In genomic region chr4:133049071-133049920, GRCm38 (mm10) we compare ENCODE assay signal across 9 mouse cellular contexts. TPM values are rescaled to one million over a fixed set of nuclear protein-coding genes. Genes with fewer than 3 reads are reported as not detected.
DNase-seq lines count a peak whose midpoint lies in the region; ATAC-seq lines count a peak whose summit lies in the region.
"Had no signal": no experiment of that assay in that cellular context is flagged by ENCODE, and none has a peak within 500 bp of the region (broad histone marks: within the 10 kb centered on the region; RNA-seq: fewer than 3 reads in every experiment).

No protein-coding gene starts in this region.

- no peak overlapping the region for H3K9ac ChIP-seq in kidney, embryonic 15.5 days
- H3K9ac ChIP-seq in forebrain, embryonic 15.5 days (replicated peaks), result no peak overlapping the region
- peak overlapping the region; percentile 35; the same call in 1 of the 2 replicates for H3K9ac ChIP-seq in limb, embryonic 12.5 days (replicated peaks)

- WGBS in kidney, embryonic 15.5 days, result 44% methylated on average over 19 of the region's 19 CpGs
- WGBS in forebrain, embryonic 15.5 days, result 54% methylated on average over 19 of the region's 19 CpGs
- WGBS in limb, embryonic 12.5 days, result 57% methylated on average over 19 of the region's 19 CpGs

- no peak overlapping the region; the same call in 1 of the 2 replicates for H3K4me2 ChIP-seq in kidney, embryonic 15.5 days
- no peak overlapping the region for H3K4me2 ChIP-seq in forebrain, embryonic 15.5 days (replicated peaks)
- H3K4me2 ChIP-seq in limb, embryonic 12.5 days, result no peak overlapping the region; the same call in 1 of the 2 replicates

- no peak overlapping the region for H3K4me3 ChIP-seq in kidney, embryonic 15.5 days (replicated peaks)
- no peak overlapping the region for H3K4me3 ChIP-seq in forebrain, embryonic 15.5 days
- H3K4me3 ChIP-seq in limb, embryonic 12.5 days (replicated peaks), result no peak overlapping the region

- no peaks in the 10 kb centered on the region for H3K36me3 ChIP-seq in kidney, embryonic 15.5 days
- no peaks in the 10 kb centered on the region for H3K36me3 ChIP-seq in forebrain, embryonic 15.5 days
- H3K36me3 ChIP-seq in limb, embryonic 12.5 days, result 0 out of 2 replicates have a peak, but pooled peaks cover 11% of the 10 kb centered on the region

- no peaks in the 10 kb centered on the region for H3K9me3 ChIP-seq in kidney, embryonic 15.5 days (replicated peaks)
- H3K9me3 ChIP-seq in forebrain, embryonic 15.5 days, result no peaks in the 10 kb centered on the region
- H3K9me3 ChIP-seq in limb, embryonic 12.5 days, result no peaks in the 10 kb centered on the region
- H3K9me3 ChIP-seq: G1E had no signal

- peak overlapping the region; percentile 69 for H3K27ac ChIP-seq in kidney, embryonic 15.5 days
- H3K27ac ChIP-seq in forebrain, embryonic 15.5 days (replicated peaks), result peak overlapping the region; percentile 80
- peak overlapping the region; percentile 59 for H3K27ac ChIP-seq in limb, embryonic 12.5 days

- no peak for DNase-seq in kidney, adult 8-10 months
- peak; percentile 71 for DNase-seq in cerebellum, adult 11-12 months
- DNase-seq in ovary, adult 18-20 months (ENCODE audit: low spot score), result no peak
- DNase-seq in left cerebral cortex, adult 9 months (ENCODE audit: low spot score in 2 of 2), result no peak

- ATAC-seq in kidney, embryonic 15.5 days (replicated peaks; ENCODE audit: low FRiP score), result no peak
- ATAC-seq in forebrain, embryonic 15.5 days (replicated peaks), result 0 out of 2 replicates have a peak, but pooled peaks have one; percentile 9
- ATAC-seq in limb, embryonic 12.5 days (ENCODE audit: insufficient number of reproducible peaks, insufficient read depth, low FRiP score, low TSS enrichment, low read depth), result no peak
- no peak for ATAC-seq in monocyte, adult 5-6 weeks (replicated peaks; ENCODE audit: insufficient number of reproducible peaks, low FRiP score, low TSS enrichment, poor library complexity, severe bottlenecking)

- peaks cover 100% of the 10 kb centered on the region for H3K4me1 ChIP-seq in kidney, embryonic 15.5 days
- peaks cover 81% of the 10 kb centered on the region for H3K4me1 ChIP-seq in forebrain, embryonic 15.5 days
- peaks cover 100% of the 10 kb centered on the region for H3K4me1 ChIP-seq in limb, embryonic 12.5 days (replicated peaks)

- no peaks in the 10 kb centered on the region for H3K27me3 ChIP-seq in kidney, embryonic 15.5 days
- H3K27me3 ChIP-seq in forebrain, embryonic 15.5 days, result no peaks in the 10 kb centered on the region
- H3K27me3 ChIP-seq in limb, embryonic 12.5 days, result no peaks in the 10 kb centered on the region

RNA-seq across cellular contexts. Expression of gene Ahdc1, which starts 38.2 kb away (rescaled TPM):
- 7.4 and 10.1 TPM in 2 replicates for polyA plus RNA-seq in kidney, embryonic 15.5 days (2015; fragmentation: Nextera tagmentation; extraction: Ambion mirVana)
- 14.2 and 17.0 TPM in 2 replicates for polyA plus RNA-seq in forebrain, embryonic 15.5 days (2015; fragmentation: Nextera tagmentation; extraction: Ambion mirVana)
- 13.2 and 14.5 TPM in 2 replicates for polyA plus RNA-seq in limb, embryonic 12.5 days (2016; fragmentation: Nextera tagmentation; extraction: Ambion mirVana)
- 2.8 to 13.7 TPM (median 3.3 TPM) in 3 replicates for total RNA-seq in monocyte, adult 5-6 weeks (2017)
